Mouse (Mus musculus) spleen, adult 2 months (tissue): ENCODE results near the gene M1ap.

Experiments
- CTCF ChIP-seq: fragments of 200-500 bp; IDR thresholded peaks from 2 replicates; pipeline ENCODE4 v1.5.1; 2011; ENCODE audit warnings: mild to moderate bottlenecking, inconsistent platforms; ENCODE audit not compliant: insufficient read depth, insufficient read length, insufficient replicate concordance; ENCODE audit errors: extremely low read depth
- POLR2A ChIP-seq: fragments of 200-500 bp; IDR thresholded peaks from 2 replicates; pipeline ENCODE4 v1.6.1; 2011; ENCODE audit warnings: low read depth, low read length, inconsistent platforms

- no peak for TF ChIP-seq CTCF
- no peak for TF ChIP-seq POLR2A
Observed at GRCm38 (mm10) chr6:83070247-83070310, 123.4 kb downstream of the M1ap start, which contains the start of gene Tlx2.
